Mouse (Mus musculus) common myeloid progenitor, adult 5-6 weeks (primary cell): ENCODE data around the gene Asb9. TPM values are rescaled to one million over a fixed set of nuclear protein-coding genes. Genes with fewer than 3 reads are reported as not detected.

Experiments
- ATAC-seq: replicated peaks from 2 replicates; pipeline ENCODE4 v1.8.0; 2016; ENCODE audit warnings: low read depth, mild to moderate bottlenecking, moderate TSS enrichment, inconsistent platforms; ENCODE audit not compliant: poor library complexity, severe bottlenecking
- total RNA-seq: library from RNA; stranded (forward); fragments of 200-1000, 187-1606 nt; gene quantifications from 2 replicates; pipeline ENCODE4 v1.2.3, GENCODE M21; 2017

Asb9 gene
- not detected in 2 replicates for total RNA-seq

DNA sequence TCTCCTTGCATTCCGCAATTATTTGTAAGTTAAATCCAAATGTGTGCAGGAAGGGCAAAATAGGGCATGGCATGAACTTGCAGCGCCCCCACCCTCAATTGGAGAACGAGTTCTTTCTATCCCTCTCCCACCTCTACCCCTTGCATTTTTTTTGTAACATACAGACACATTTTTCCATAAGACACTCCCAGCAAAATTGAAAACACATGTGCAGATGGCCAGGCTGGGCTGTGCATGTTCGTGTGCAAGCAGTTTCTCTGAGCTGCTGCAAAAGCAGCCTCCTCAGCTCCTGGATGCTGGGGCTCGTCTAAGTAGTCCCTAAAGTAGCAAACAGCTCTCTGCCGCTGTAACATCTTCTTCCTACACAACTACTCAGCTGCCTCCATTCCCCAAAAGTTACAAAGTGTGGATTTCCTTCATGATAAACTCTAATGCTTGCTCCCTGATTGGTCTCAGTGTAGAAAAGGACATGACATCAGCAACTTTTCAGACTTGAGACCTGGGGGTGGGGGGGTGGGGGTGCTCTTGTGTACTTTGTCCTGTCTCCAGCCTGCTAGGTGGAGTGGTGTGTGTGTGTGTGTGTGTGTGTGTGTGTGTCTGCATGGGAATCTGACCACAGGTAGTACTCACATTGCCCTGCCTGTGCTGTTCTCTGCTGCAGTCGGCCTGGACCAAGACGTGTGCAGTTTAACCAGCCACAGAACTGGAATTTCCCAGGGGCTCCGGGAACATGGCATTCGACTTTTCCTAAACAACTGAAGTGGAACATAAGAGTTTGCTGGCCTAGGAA, at the start of gene Asb9:
Gene Asb9, plus strand, starts transcription at position 619 of the 790 bp plus-strand sequence.
- no peak for ATAC-seq

DNA sequence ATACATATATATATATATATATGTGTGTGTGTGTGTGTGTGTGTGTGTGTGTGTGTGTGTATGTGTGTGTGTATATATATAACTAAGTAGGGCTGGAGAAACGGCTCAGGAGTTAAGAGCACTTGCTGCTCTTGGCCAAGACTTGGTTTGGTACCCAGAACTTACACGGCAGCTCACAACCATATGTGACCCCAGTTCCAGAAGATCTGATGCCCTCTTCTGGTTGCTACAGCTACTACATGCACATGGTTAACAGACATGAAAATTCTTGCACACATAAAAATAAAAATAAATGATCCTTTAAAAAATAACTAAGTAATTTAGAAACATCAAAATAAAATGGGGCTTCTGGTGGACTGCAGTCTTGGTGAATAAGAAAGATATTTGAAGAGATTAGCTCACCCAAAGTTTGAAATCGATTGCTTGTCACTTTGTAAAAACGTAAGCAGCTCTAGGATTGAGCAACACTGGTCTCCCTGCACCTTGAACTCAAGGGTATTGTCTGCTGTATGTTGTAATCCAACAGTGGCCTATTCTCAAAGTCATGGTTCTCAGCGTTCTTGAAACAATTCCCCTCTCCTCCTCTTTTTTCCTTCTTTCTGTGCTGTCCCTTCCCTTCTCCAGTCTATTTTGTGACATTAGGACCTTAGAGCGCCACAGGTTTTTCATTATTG, 46.8 kb upstream of the Asb9 start:
- ATAC-seq: no peak; the same call in 1 of the 2 replicates

DNA sequence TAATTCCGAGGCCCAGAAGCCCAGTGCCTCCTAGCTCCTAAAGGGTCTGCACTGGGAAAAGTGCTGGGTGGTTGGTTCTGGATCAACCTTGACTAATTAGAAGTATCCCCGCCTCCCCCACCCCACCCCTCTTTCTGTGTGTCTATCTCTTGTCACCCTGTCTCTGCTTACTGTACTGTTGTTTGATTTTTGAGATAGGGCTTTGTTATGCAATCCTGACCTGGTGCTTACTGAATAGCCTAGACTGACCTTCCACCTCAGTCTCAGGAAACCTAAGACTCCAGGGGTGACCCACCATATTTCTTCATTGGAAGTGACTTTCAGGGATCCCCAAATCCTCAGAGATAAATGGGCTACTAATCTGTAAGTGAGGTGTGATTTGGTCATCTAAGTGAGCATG, 3.9 kb upstream of the Asb9 start:
- no peak for ATAC-seq

DNA sequence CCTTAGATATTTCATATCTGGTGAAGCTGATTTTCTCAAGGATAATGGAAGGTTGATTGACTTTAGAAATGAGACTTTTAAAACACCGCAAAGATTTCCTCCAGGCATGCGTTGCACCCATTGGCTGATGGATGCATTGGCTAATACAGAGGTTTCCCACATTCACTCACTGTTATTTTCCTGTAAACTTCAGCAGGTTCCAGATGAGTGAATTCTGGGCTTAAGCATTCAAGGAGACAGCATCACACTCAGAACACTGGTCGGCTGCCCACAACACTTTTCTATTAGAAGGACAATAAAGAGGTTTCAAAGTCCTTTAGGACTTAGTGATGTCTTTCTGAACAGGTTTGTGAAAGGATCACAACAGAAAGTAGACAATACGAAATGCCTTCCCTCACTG, 941 bp downstream of the Asb9 start:
- ATAC-seq: no peak

DNA sequence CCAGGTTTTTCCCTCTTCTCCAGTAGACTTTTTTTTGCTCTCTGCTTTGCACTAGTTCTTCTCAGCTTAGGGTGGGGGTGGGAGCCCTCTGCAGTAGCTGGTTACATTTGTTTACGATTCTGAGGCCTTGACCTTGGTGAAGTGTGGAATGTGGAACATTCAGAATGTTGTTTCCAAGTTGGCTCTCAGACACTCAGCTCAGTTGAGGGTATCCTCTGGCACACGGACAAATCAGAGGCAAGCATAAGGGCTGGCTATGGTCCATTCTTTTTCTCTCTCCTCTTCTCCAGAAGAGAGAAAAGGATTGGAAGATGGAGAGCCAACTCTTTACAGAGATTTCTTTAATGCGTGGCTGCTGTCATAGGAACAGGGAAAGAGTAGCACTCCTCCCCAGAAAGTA, 2.6 kb downstream of the Asb9 start:
- no peak for ATAC-seq

- ATAC-seq: no peak
Measured at GRCm38 (mm10) chrX:164522138-164522537, 16.0 kb downstream of the Asb9 start.

DNA sequence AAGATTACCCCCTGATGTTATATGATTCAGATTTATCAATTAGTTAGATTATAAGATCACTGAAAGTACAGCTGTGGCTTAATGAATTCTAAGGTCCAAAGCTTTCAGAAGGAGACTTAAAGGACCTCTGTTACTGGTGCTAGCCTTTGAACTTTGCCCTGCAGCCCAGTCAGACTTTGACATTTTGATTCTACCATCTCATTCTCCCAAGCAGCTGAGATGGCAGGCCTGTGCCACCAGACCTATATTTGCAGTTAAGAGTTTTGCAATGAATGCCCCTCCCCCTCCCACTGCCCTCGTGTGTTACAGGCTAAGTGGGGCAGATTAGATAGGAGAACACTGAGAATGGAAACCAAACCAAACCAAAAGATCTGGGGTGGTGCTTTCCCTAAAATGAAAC, 20.4 kb downstream of the Asb9 start:
- ATAC-seq: no peak

GRCm38 (mm10) chrX:164541436-164542317, 35.5 kb downstream of the Asb9 start:
- no peak for ATAC-seq

DNA sequence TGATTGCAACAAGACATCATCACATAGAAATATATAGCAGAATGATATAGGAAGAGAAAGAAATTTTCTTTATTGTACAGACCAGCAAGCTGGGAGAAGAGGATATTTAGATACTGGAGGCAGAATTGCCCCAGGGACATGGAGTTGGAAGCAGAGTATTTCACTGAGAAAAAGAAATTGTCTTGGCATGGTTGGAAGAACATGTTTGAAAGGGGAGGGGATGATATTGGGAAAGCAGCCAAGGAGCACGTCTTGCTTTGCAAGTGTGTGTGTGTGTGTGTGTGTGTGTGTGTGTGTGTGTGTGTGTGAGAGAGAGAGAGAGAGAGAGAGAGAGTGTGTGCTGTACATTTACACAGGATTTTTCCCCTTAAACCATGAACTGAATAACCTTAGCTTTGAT, 64.1 kb downstream of the Asb9 start:
- ATAC-seq: no peak

DNA sequence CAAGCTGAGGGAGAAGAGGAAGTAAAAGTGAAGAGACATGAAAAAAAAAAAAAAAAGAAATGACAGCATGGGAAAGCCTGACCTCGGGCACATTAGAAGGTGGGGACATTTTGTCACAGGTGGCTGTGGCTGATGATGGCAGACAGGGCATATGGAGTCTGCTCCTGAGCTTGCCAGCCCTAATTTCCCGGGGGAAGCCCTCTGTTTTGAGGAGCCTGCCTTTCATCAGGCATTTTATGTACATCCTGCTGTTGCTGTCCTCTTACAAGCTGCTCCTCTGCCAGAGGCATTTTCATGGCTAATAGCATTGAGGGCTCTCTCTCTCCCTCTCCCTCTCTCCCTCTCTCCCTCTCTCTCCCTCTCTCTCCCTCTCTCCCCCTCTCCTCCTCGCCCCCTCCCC, 70.8 kb downstream of the Asb9 start:
- no peak for ATAC-seq

Other genes starting within 250 kb of the Asb9 start
- 1.4 and 1.9 TPM in 2 replicates for gene Bmx, start 248.1 kb upstream of the Asb9 start, total RNA-seq
- 1.2 TPM in 1 of 2 replicates, not detected in the other for gene Pir, start 237.0 kb upstream of the Asb9 start, total RNA-seq
- 0.29 TPM in 1 of 2 replicates, not detected in the other for gene Vegfd, start 132.9 kb upstream of the Asb9 start, total RNA-seq
- gene Piga, start 86.5 kb upstream of the Asb9 start, total RNA-seq: 19.1 and 26.1 TPM in 2 replicates
- not detected in 2 replicates for gene Asb11, start 69.3 kb upstream of the Asb9 start, total RNA-seq